Mouse (Mus musculus) heart, embryonic 11.5 days (tissue): ENCODE results near the gene Trove2. TPM values are rescaled to one million over a fixed set of nuclear protein-coding genes. Genes with fewer than 3 reads are reported as not detected.

Source experiments
- ATAC-seq: fragments of 200-750 bp; cut with Nextera tagmentation; replicated peaks from 2 replicates; pipeline ENCODE4 v1.8.0; 2017; ENCODE audit warnings: moderate library complexity; ENCODE audit not compliant: insufficient number of reproducible peaks, low FRiP score, low TSS enrichment
- H3K27ac ChIP-seq: fragments of 300-500 bp; sonication (generic); 2 replicates; pipeline ENCODE4 v1.5.1; 2014; ENCODE audit warnings: mild to moderate bottlenecking, low read depth, low read length
- H3K27me3 ChIP-seq: fragments of 300-500 bp; sonication (generic); 2 replicates; pipeline ENCODE4 v1.6.1; 2014; ENCODE audit warnings: mild to moderate bottlenecking, low read length, mixed read lengths; ENCODE audit not compliant: control insufficient read depth, insufficient read depth
- H3K36me3 ChIP-seq: fragments of 300-500 bp; sonication (generic); 2 replicates; pipeline ENCODE4 v1.6.1; 2014; ENCODE audit warnings: mild to moderate bottlenecking, low read length, moderate library complexity, mixed read lengths; ENCODE audit not compliant: control insufficient read depth, insufficient read depth
- H3K4me1 ChIP-seq: fragments of 300-500 bp; sonication (generic); 2 replicates; pipeline ENCODE4 v1.6.1; 2014; ENCODE audit warnings: low read length; ENCODE audit not compliant: control insufficient read depth, insufficient read depth
- H3K4me2 ChIP-seq: fragments of 300-500 bp; sonication (generic); 2 replicates; pipeline ENCODE4 v1.6.1; 2014; ENCODE audit warnings: mild to moderate bottlenecking, moderate library complexity
- H3K4me3 ChIP-seq: fragments of 300-500 bp; sonication (generic); 2 replicates; pipeline ENCODE4 v1.5.1; 2014; ENCODE audit warnings: low read depth, low read length
- H3K9ac ChIP-seq: fragments of 300-500 bp; sonication (generic); 2 replicates; pipeline ENCODE4 v1.6.1; 2014; ENCODE audit warnings: mild to moderate bottlenecking, low read depth, low read length, moderate library complexity
- H3K9me3 ChIP-seq: fragments of 300-500 bp; sonication (generic); replicated peaks from 2 replicates; pipeline ENCODE4 v1.6.1; 2016; ENCODE audit warnings: low read length; ENCODE audit not compliant: control insufficient read depth
- WGBS: fragments of 180-500 bp; shearing (Covaris S2); extraction: QIAGEN DNeasy Blood & Tissue Kit; methylation state at CpG from one replicate; pipeline ENCODE4 v1.1.7; 2014; ENCODE audit not compliant: insufficient replicate concordance; 5-methylcytosine and 5-hydroxymethylcytosine counted together
- polyA plus RNA-seq: library from polyadenylated mRNA; unstranded; fragments of >200 nt; fragmentation: Nextera tagmentation; extraction: Ambion mirVana; gene quantifications from 2 replicates; pipeline ENCODE4 v1.2.1, GENCODE M21; 2014

Trove2 gene
- polyA plus RNA-seq, 1 experiment from 2014 or later = 13.2 TPM

GRCm38 (mm10) chr1:143745871-143746270, 31.0 kb downstream of the Trove2 start:
- H3K27ac ChIP-seq = no peak overlapping the region
- WGBS = 86% methylated on average over 10 of the region's 10 CpGs
- H3K4me3 ChIP-seq = no peak overlapping the region
- H3K9me3 ChIP-seq = no peaks in the 10 kb centered on the region
- H3K9ac ChIP-seq = no peak overlapping the region
- H3K4me1 ChIP-seq = no peaks in the 10 kb centered on the region
- H3K27me3 ChIP-seq = no peaks in the 10 kb centered on the region
- H3K36me3 ChIP-seq = peaks cover 7% of the 10 kb centered on the region; the same call in 1 of the 2 replicates
- ATAC-seq = no peak
- no peak overlapping the region for H3K4me2 ChIP-seq

GRCm38 (mm10) chr1:143742186-143742585, 34.7 kb downstream of the Trove2 start:
- Histone ChIP-seq H3K9ac (no peak overlapping the region), H3K4me3 (no peak overlapping the region), H3K27me3 (no peaks in the 10 kb centered on the region), H3K27ac (no peak overlapping the region), H3K4me2 (no peak overlapping the region), H3K36me3 (peaks cover 7% of the 10 kb centered on the region; the same call in 1 of the 2 replicates), H3K4me1 (0 out of 2 replicates have a peak, but pooled peaks cover 2% of the 10 kb centered on the region), H3K9me3 (no peaks in the 10 kb centered on the region)
- no peak for ATAC-seq
- 89% methylated on average over 6 of the region's 6 CpGs for WGBS

GRCm38 (mm10) chr1:143741331-143741730, 35.5 kb downstream of the Trove2 start:
- no peak overlapping the region for H3K4me2 ChIP-seq

GRCm38 (mm10) chr1:143740581-143740980, 36.3 kb downstream of the Trove2 start:
- ATAC-seq = no peak
- Histone ChIP-seq H3K27ac (no peak overlapping the region), H3K4me1 (0 out of 2 replicates have a peak, but pooled peaks cover 2% of the 10 kb centered on the region), H3K27me3 (no peaks in the 10 kb centered on the region), H3K4me2 (peak overlapping the region; percentile 89), H3K9ac (no peak overlapping the region; the same call in 1 of the 2 replicates), H3K9me3 (no peaks in the 10 kb centered on the region), H3K4me3 (peak overlapping the region; percentile 59), H3K36me3 (peaks cover 3% of the 10 kb centered on the region; the same call in 1 of the 2 replicates)
- 88% methylated on average over 10 of the region's 10 CpGs for WGBS

More at GRCm38 (mm10) chr1:143741331-143741730, 35.5 kb downstream of the Trove2 start:
- ATAC-seq = no peak
- Histone ChIP-seq H3K27ac (no peak overlapping the region), H3K9ac (no peak overlapping the region), H3K9me3 (no peaks in the 10 kb centered on the region), H3K27me3 (no peaks in the 10 kb centered on the region), H3K4me1 (0 out of 2 replicates have a peak, but pooled peaks cover 2% of the 10 kb centered on the region), H3K36me3 (peaks cover 3% of the 10 kb centered on the region; the same call in 1 of the 2 replicates), H3K4me3 (no peak overlapping the region)
- WGBS = 88% methylated on average over 5 of the region's 5 CpGs

GRCm38 (mm10) chr1:143739361-143740350, 37.2 kb downstream of the Trove2 start:
- ATAC-seq = peak; percentile 93
- H3K9me3 ChIP-seq = no peaks in the 10 kb centered on the region
- peaks cover 3% of the 10 kb centered on the region; the same call in 1 of the 2 replicates for H3K36me3 ChIP-seq
- WGBS = under 1% methylated on average over 62 of the region's 71 CpGs
- H3K4me3 ChIP-seq = peak overlapping the region; percentile 59
- no peaks in the 10 kb centered on the region for H3K27me3 ChIP-seq
- peak overlapping the region; percentile 70 for H3K9ac ChIP-seq
- H3K4me2 ChIP-seq = peak overlapping the region; percentile 89
- H3K4me1 ChIP-seq = 0 out of 2 replicates have a peak, but pooled peaks cover 2% of the 10 kb centered on the region
- H3K27ac ChIP-seq = peak overlapping the region; percentile 67

- 0 out of 2 replicates have a peak, but pooled peaks have one; percentile 24 for ATAC-seq
- Histone ChIP-seq H3K9ac (peak overlapping the region; percentile 70), H3K4me3 (peak overlapping the region; percentile 59), H3K27me3 (no peaks in the 10 kb centered on the region), H3K9me3 (no peaks in the 10 kb centered on the region), H3K4me1 (0 out of 2 replicates have a peak, but pooled peaks cover 2% of the 10 kb centered on the region), H3K36me3 (peaks cover 3% of the 10 kb centered on the region; the same call in 1 of the 2 replicates), H3K27ac (peak overlapping the region; percentile 67; the same call in 1 of the 2 replicates), H3K4me2 (peak overlapping the region; percentile 89)
- WGBS = 27% methylated on average over 10 of the region's 11 CpGs
Observed at GRCm38 (mm10) chr1:143738811-143739210, 38.1 kb downstream of the Trove2 start.

- WGBS = 72% methylated on average over 5 of the region's 5 CpGs
- no peaks in the 10 kb centered on the region for H3K27me3 ChIP-seq
- H3K9me3 ChIP-seq = no peaks in the 10 kb centered on the region
- no peak overlapping the region for H3K27ac ChIP-seq
- no peak overlapping the region for H3K4me2 ChIP-seq
- no peaks in the 10 kb centered on the region for H3K4me1 ChIP-seq
- no peak overlapping the region for H3K4me3 ChIP-seq
- no peaks in the 10 kb centered on the region for H3K36me3 ChIP-seq
- no peak overlapping the region for H3K9ac ChIP-seq
- ATAC-seq = no peak
Observed at GRCm38 (mm10) chr1:143733914-143734410, 42.9 kb downstream of the Trove2 start.

GRCm38 (mm10) chr1:143731691-143732090, 45.2 kb downstream of the Trove2 start:
- H3K27me3 ChIP-seq = no peaks in the 10 kb centered on the region
- H3K9me3 ChIP-seq = no peaks in the 10 kb centered on the region
- WGBS = 60% methylated on average over 4 of the region's 4 CpGs
- no peak overlapping the region for H3K27ac ChIP-seq
- no peak overlapping the region for H3K4me3 ChIP-seq
- no peak overlapping the region for H3K9ac ChIP-seq
- no peak for ATAC-seq
- H3K4me2 ChIP-seq = no peak overlapping the region
- no peaks in the 10 kb centered on the region for H3K36me3 ChIP-seq
- H3K4me1 ChIP-seq = no peaks in the 10 kb centered on the region
